Mouse (Mus musculus) activated CD4-positive, CD25-positive, alpha-beta regulatory T cell (primary cell): ENCODE results near the gene Zfp113. TPM values are rescaled to one million over a fixed set of nuclear protein-coding genes. Genes with fewer than 3 reads are reported as not detected.

Experiments
- polyA plus RNA-seq, 2 experiments: library from polyadenylated mRNA; unstranded; fragments of 100-300 nt; shearing (Covaris generic); gene quantifications; one replicate each; pipeline ENCODE4 v1.2.1; 2017

Gene Zfp113
- 10 to 100 TPM; 13.8 to 18.1 TPM for polyA plus RNA-seq

GRCm38 (mm10) chr5:138155443-138155976 lies at the start of gene Zfp113:
Gene Zfp113 (minus strand): TSS chr5:138155744.

DNA sequence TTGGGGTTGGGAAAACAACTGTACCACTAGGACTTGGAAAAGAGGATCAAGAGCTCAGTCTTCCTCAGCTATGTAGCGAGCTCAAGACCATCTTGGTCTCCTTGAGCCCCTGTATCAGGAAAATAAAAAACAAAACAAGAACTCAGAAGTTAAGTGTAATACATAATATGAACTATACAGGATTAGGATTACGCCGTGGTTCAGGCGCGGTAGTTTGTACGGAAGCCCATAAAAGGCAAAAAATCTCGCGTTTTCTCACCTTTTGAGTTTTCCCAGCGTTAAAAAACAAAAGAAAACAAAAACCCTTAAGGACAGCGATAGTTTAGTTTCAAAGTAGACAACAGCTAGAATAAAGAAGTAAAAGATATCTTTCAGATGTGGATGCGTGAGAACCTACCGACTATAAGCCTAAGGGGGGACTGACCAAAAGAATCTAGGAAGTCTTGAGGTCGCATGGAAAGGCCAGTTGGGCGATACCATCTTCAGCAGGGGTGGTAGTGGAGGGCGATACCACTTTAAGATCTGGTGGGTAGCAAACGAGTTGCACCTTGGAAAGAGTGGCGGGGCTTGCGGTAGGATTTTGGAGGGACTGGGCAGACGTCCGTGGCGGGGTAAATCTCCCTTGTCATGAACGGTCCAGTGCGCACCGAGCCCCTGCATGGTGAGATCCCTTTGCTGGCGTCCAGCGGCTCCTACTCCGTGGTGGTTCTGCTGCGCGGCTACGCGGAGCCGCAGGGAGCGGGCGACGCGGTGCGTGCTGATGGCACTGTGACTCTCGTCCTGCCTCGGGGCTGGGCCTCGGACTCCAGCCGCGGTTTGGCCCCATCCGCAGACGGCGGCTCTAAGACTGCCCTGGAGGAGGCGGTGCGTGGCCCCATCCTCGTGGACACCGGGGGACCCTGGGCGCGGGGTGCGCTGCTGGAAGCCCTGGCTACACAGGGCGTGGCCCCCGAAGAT lies 38.5 kb upstream of the Zfp113 start, which contains the start of gene Mblac1:
Gene Mblac1, plus strand, starts transcription at position 544 of the 957 bp plus-strand sequence.

DNA sequence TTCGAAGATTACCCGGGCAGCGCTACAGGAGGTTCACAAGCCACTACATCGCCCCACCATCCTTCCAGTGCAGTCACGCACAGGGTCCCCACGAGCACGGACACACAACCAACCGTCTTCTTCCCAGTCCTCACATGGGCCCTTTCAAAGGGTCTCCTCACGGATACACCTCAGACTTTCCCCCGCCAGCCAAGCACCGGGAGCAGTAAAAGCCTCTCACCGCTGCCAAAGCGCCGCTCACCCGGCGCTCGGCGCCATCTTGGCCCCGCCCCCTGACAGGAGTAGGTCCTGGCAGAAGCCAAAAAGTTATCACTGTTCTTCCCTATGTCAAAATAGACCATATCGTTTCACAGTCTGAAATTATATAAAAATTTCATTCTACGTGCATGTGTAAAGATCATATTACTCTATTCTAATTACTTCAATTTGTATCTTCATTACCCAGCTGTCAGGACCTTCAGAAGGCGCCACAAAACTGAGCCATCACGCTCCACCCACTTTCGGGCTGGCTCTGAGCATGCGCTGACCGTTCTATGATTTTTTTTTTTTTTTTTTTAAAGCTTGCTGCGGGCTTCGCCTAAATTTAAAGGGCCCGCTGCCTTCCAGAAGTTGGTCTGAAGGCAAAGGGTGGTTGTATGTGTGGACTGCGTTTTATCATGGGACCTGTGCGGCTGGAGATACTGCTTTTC lies 31.6 kb upstream of the Zfp113 start, which contains the start of the genes Taf6 and Cnpy4:
Gene Taf6, minus strand, starts transcription at position 502 of the 689 bp plus-strand sequence.
Gene Cnpy4, plus strand, starts transcription at position 536 of the 689 bp plus-strand sequence.

GRCm38 (mm10) chr5:138171695-138172491 lies 16.3 kb upstream of the Zfp113 start, which contains the start of the genes Ap4m1 and Mcm7:
Gene Ap4m1 (plus strand): TSS chr5:138172002.
Gene Mcm7 (minus strand): TSS chr5:138172422.

DNA sequence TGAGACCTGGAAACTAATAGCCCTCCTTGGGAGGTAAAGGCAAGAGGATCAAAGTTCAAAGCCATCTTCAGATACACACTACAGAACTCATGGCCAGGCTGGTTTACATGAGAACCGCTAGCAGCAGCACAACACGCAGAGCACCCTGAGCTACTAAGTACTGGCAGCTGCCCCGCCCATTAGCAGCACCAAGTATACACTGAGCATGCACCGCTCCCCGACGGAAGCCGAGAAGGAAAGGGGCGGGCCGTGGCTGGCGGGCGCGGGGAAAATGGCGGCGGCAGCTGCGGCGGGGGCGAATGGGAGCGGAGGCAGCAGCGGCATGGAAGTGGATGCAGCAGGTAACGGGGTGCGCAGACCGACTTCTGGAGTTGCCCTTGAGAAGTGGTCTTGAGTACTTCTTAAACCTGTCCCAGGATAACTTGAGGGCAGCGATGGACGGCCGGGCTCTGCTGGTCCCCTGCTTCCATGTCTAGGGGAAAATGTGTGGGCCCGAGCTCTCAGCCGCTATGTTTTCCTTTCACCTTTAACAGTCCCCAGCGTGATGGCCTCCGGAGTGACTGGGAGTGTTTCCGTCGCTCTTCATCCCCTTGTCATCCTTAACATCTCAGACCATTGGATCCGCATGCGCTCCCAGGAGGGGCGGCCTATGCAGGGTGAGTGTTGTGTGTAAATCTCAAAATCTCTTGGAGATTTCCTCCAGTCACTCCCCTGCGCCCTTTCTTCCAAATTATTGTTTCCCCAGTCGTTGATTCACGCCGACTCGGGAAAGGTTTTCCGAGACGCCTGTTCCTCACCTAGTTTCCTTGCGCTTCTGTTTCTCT lies 5.5 kb upstream of the Zfp113 start, which contains the start of gene Cops6:
Gene Cops6, plus strand, starts transcription at position 230 of the 824 bp plus-strand sequence.

GRCm38 (mm10) chr5:138116255-138117198 lies 39.0 kb downstream of the Zfp113 start, which contains the start of gene Zscan21:
Gene Zscan21 (plus strand): TSS chr5:138116903.

Other genes with a start within 250 kb of the Zfp113 start
- under 1 TPM in 1 of 2 experiments, not detected in 1; 0.11 TPM for gene Cyp3a13, start 234.1 kb downstream of the Zfp113 start, polyA plus RNA-seq
- gene Gjc3, start 192.6 kb downstream of the Zfp113 start, polyA plus RNA-seq: under 1 TPM in 1 of 2 experiments, not detected in 1; 0.06 TPM
- not detected for gene Azgp1, start 174.2 kb downstream of the Zfp113 start, polyA plus RNA-seq
- gene Smok3a, start 134.5 kb downstream of the Zfp113 start, polyA plus RNA-seq: under 1 TPM in 1 of 2 experiments, not detected in 1; 0.10 TPM
- under 1 TPM in 1 of 2 experiments, not detected in 1; 0.50 TPM for gene Smok3b, start 134.3 kb downstream of the Zfp113 start, polyA plus RNA-seq
- under 1 TPM in 1 of 2 experiments, not detected in 1; 0.20 TPM for gene Smok3c, start 102.5 kb downstream of the Zfp113 start, polyA plus RNA-seq
- 10 to 100 TPM; 13.7 to 15.0 TPM for gene Zkscan1, start 70.7 kb downstream of the Zfp113 start, polyA plus RNA-seq
- 10 to 100 TPM; 25.9 to 26.6 TPM for gene Zscan21, start 38.8 kb downstream of the Zfp113 start, polyA plus RNA-seq
- gene Cops6, start 5.3 kb upstream of the Zfp113 start, polyA plus RNA-seq: 100 to 1,000 TPM; 201 to 238 TPM
- gene Ap4m1, start 16.3 kb upstream of the Zfp113 start, polyA plus RNA-seq: 10 to 100 TPM in 1 of 2 experiments, 1 to 10 TPM in 1; 4.1 to 11.6 TPM
- 10 to 100 TPM; 79.6 to 79.8 TPM for gene Mcm7, start 16.7 kb upstream of the Zfp113 start, polyA plus RNA-seq
- 10 to 100 TPM; 34.4 to 42.4 TPM for gene Taf6, start 31.7 kb upstream of the Zfp113 start, polyA plus RNA-seq
- 10 to 100 TPM; 13.7 to 14.6 TPM for gene Cnpy4, start 31.7 kb upstream of the Zfp113 start, polyA plus RNA-seq
- 1 to 10 TPM; 1.1 to 2.5 TPM for gene Mblac1, start 38.6 kb upstream of the Zfp113 start, polyA plus RNA-seq
- gene Nxpe5, start 70.2 kb upstream of the Zfp113 start, polyA plus RNA-seq: under 1 TPM; 0.06 to 0.86 TPM
- 100 to 1,000 TPM in 1 of 2 experiments, 10 to 100 TPM in 1; 81.7 to 117 TPM for gene Lamtor4, start 99.7 kb upstream of the Zfp113 start, polyA plus RNA-seq
- 10 to 100 TPM; 20.7 to 48.2 TPM for gene BC037034, start 108.3 kb upstream of the Zfp113 start, polyA plus RNA-seq
- under 1 TPM; 0.28 to 0.37 TPM for gene Gal3st4, start 117.1 kb upstream of the Zfp113 start, polyA plus RNA-seq
- under 1 TPM in 1 of 2 experiments, not detected in 1; 0.28 TPM for gene Gm43720, start 124.2 kb upstream of the Zfp113 start, polyA plus RNA-seq
- 1 to 10 TPM in 1 of 2 experiments, under 1 TPM in 1; 0.82 to 1.3 TPM for gene Gpc2, start 124.3 kb upstream of the Zfp113 start, polyA plus RNA-seq
- gene Stag3, start 124.5 kb upstream of the Zfp113 start, polyA plus RNA-seq: 1 to 10 TPM in 1 of 2 experiments, under 1 TPM in 1; 0.85 to 3.1 TPM
- gene Pvrig, start 186.2 kb upstream of the Zfp113 start, polyA plus RNA-seq: 10 to 100 TPM in 1 of 2 experiments, 1 to 10 TPM in 1; 2.5 to 37.9 TPM